22 mouse cellular contexts compared by ENCODE assay signal in genomic region chr6:144510147-144510546, GRCm38 (mm10).
A peak's percentile ranks its signal among the peaks of the same experiment; 100 is the strongest.
DNase-seq lines count a peak whose midpoint lies in the region; TF ChIP-seq lines count a peak whose summit lies in the region.
"Had no signal": no experiment of that assay in that cellular context is flagged by ENCODE, and none has a peak within 500 bp of the region (broad histone marks: within the 10 kb centered on the region; RNA-seq: fewer than 3 reads in every experiment).

No protein-coding gene starts in this region.

- peak; percentile 30 to 52 for DNase-seq in frontal cortex, postnatal 36 days (ENCODE audit: low spot score in 2 of 2)
- no peak for DNase-seq in frontal cortex, postnatal 10 days (ENCODE audit: low spot score in 2 of 2)
- DNase-seq in left cerebral cortex, postnatal 14 days (ENCODE audit: low spot score in 2 of 2) = peak; percentile 22 to 52
- no peak for DNase-seq in left cerebral cortex, adult 2 months (ENCODE audit: extremely low spot score in 1 of 2, low spot score in 2 of 2)
- peak; percentile 25 to 78 for DNase-seq in left cerebral cortex, postnatal 25 days (ENCODE audit: low spot score in 2 of 2)
- DNase-seq in telencephalon, adult 2 months (ENCODE audit: low read depth, low spot score) = peak; percentile 43
- DNase-seq: adrenal gland, postnatal 25 days; B cell, adult 2 months; cerebellum, adult 2 months; embryo, embryonic 11 days; gastrocnemius, adult 2 months; gastrocnemius, postnatal 36 days; heart, postnatal 14 days; kidney, adult 18-20 months; kidney, postnatal 25 days; liver, postnatal 0 days; lung, postnatal 36 days; thymus, postnatal 4 days had no signal

- no peak overlapping the region for H3K4me3 ChIP-seq in left cerebral cortex, adult 2 months
- H3K4me3 ChIP-seq: embryonic facial prominence, embryonic 12.5 days; gastrocnemius, adult 2 months; kidney, embryonic 15.5 days; liver, embryonic 12.5 days; neural tube, embryonic 13.5 days had no signal

- no peak for TF ChIP-seq CTCF in left cerebral cortex, adult 2 months (IDR thresholded peaks at IDR 0.05)

- H3K27ac ChIP-seq in left cerebral cortex, adult 2 months = no peak overlapping the region
- H3K27ac ChIP-seq: embryonic facial prominence, embryonic 12.5 days; gastrocnemius, adult 2 months; kidney, embryonic 15.5 days; liver, embryonic 12.5 days; neural tube, embryonic 13.5 days had no signal

- intact Hi-C loops in left cerebral cortex, postnatal 14 days (cut with DNase I) = no loop called here
- intact Hi-C loops in left cerebral cortex, adult 2 months (cut with DNase I) = loop anchor here (5.0 kb wide), 1 partner anchor 307 kb away; no protein-coding TSS in a partner anchor
- intact Hi-C loops in left cerebral cortex, postnatal 25 days (cut with DNase I) = no loop called here

Comparison
In these comparisons a context has a peak if more than half of its experiments do, and no peak if none do; other contexts are left out.
1. DNase-seq: peak in frontal cortex, postnatal 36 days (2 of 2), left cerebral cortex, postnatal 14 days (2 of 2), left cerebral cortex, postnatal 25 days (2 of 2) and telencephalon, adult 2 months (single experiment); none in frontal cortex, postnatal 10 days (0 of 2) and left cerebral cortex, adult 2 months (0 of 2).